ENCODE assay signal across 20 mouse cellular contexts in the genomic region with DNA sequence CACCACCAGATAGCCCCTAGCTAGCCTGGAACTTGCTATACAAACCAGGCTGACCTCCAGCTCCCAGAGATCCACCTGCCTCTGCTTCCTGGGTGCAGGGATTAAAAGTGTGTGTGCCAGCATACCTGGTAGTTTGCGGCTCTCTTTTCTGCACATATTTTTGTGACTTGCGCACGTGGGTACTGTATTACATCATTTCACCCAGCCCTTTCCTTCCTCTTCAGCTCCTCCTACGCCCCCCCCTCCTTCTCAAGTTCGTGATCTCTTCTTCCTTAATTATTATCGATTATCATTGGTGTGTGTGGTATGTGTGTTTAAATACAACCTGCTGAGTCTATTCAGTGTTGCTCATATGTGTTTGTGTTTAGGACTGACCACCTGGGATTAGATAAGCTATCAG. TPM values are rescaled to one million over a fixed set of nuclear protein-coding genes. Genes with fewer than 3 reads are reported as not detected.
DNase-seq lines count a peak whose midpoint lies in the region; ATAC-seq and TF ChIP-seq lines count a peak whose summit lies in the region.
"Had no signal": no experiment of that assay in that cellular context is flagged by ENCODE, and none has a peak within 500 bp of the region (broad histone marks: within the 10 kb centered on the region; RNA-seq: fewer than 3 reads in every experiment).

A gene (minus strand): TSS at position 154 of the 400 bp plus-strand sequence.

- peak within 1 kb of the TSS; percentile 91 for H3K27ac ChIP-seq in spleen, adult 2 months (ENCODE audit: insufficient read depth, low read length)
- H3K27ac ChIP-seq in brown adipose tissue, adult 24 weeks (replicated peaks; ENCODE audit: low read depth, low read length), result peak within 1 kb of the TSS; percentile 50; the same call in 1 of the 2 replicates
- peak within 1 kb of the TSS; percentile 87 for H3K27ac ChIP-seq in macrophage
- H3K27ac ChIP-seq in hindbrain, embryonic 16.5 days (ENCODE audit: low read depth, low read length), result no peak within 1 kb of the TSS
- H3K27ac ChIP-seq: embryonic facial prominence, embryonic 13.5 days; forebrain, embryonic 13.5 days; hindbrain, embryonic 10.5 days; limb, embryonic 12.5 days; midbrain, embryonic 15.5 days had no signal

- H3K36me3 ChIP-seq in spleen, adult 2 months (ENCODE audit: control insufficient read depth, insufficient read depth, low read length), result no peaks in the 10 kb centered on the region
- no peaks in the 10 kb centered on the region for H3K36me3 ChIP-seq in macrophage (ENCODE audit: inconsistent target)
- H3K36me3 ChIP-seq in hindbrain, embryonic 16.5 days (ENCODE audit: control insufficient read depth, insufficient read depth, low read length), result no peaks in the 10 kb centered on the region
- H3K36me3 ChIP-seq: embryonic facial prominence, embryonic 13.5 days; hindbrain, embryonic 10.5 days; limb, embryonic 12.5 days; midbrain, embryonic 15.5 days had no signal

- peak within 1 kb of the TSS; percentile 62 for H3K4me3 ChIP-seq in spleen, adult 2 months (ENCODE audit: extremely low read depth, insufficient read depth, insufficient read length)
- peak within 1 kb of the TSS; percentile 49 for H3K4me3 ChIP-seq in brown adipose tissue, adult 24 weeks (ENCODE audit: insufficient read depth, low read depth, low read length)
- peak within 1 kb of the TSS; percentile 48 for H3K4me3 ChIP-seq in macrophage (ENCODE audit: inconsistent target)
- no peak within 1 kb of the TSS for H3K4me3 ChIP-seq in hindbrain, embryonic 16.5 days (ENCODE audit: low read length)
- H3K4me3 ChIP-seq: embryonic facial prominence, embryonic 13.5 days; forebrain, embryonic 13.5 days; hindbrain, embryonic 10.5 days; limb, embryonic 12.5 days; midbrain, embryonic 15.5 days had no signal

- ATAC-seq in hindbrain, embryonic 16.5 days, result no peak
- ATAC-seq in cerebellum, adult (ENCODE audit: insufficient number of reproducible peaks, low FRiP score, low TSS enrichment), result no peak
- ATAC-seq: forebrain, embryonic 13.5 days; intestine, embryonic 16.5 days; midbrain, embryonic 15.5 days; Patski had no signal

- H3K9me3 ChIP-seq in hindbrain, embryonic 16.5 days (ENCODE audit: control insufficient read depth, low read length), result no peaks in the 10 kb centered on the region
- H3K9me3 ChIP-seq: forebrain, embryonic 13.5 days; hindbrain, embryonic 10.5 days; limb, embryonic 12.5 days; midbrain, embryonic 15.5 days had no signal

- TF ChIP-seq POLR2A in spleen, adult 2 months (IDR thresholded peaks at IDR 0.05; ENCODE audit: low read depth, low read length), result no peak

- H3K4me2 ChIP-seq in hindbrain, embryonic 16.5 days (ENCODE audit: low read length), result no peak within 1 kb of the TSS
- H3K4me2 ChIP-seq: embryonic facial prominence, embryonic 13.5 days; forebrain, embryonic 13.5 days; heart, embryonic 11.5 days; limb, embryonic 12.5 days; midbrain, embryonic 15.5 days had no signal

- H3K27me3 ChIP-seq in spleen, adult 2 months (ENCODE audit: control insufficient read depth, insufficient read depth, low read length), result no peaks in the 10 kb centered on the region
- H3K27me3 ChIP-seq in hindbrain, embryonic 16.5 days (replicated peaks; ENCODE audit: control insufficient read depth, insufficient read depth, low read length), result no peaks in the 10 kb centered on the region
- H3K27me3 ChIP-seq: embryonic facial prominence, embryonic 13.5 days; forebrain, embryonic 13.5 days; midbrain, embryonic 15.5 days had no signal

- H3K9ac ChIP-seq in hindbrain, embryonic 16.5 days (ENCODE audit: low read depth, low read length), result no peak within 1 kb of the TSS
- H3K9ac ChIP-seq: embryonic facial prominence, embryonic 13.5 days; forebrain, embryonic 13.5 days; limb, embryonic 12.5 days; midbrain, embryonic 15.5 days had no signal

- DNase-seq in spleen, adult 2 months (ENCODE audit: low read depth in 1 of 2, low spot score in 2 of 2), result no peak
- no peak for DNase-seq in spleen, adult 18-20 months
- DNase-seq in layer of hippocampus, adult 9-10 months (ENCODE audit: low spot score), result no peak
- DNase-seq: adrenal gland, adult 2 months; cerebellum, postnatal 25 days; kidney, postnatal 14 days; lung, postnatal 10 days; retina, postnatal 1 day had no signal

- H3K4me1 ChIP-seq in spleen, adult 2 months (ENCODE audit: control insufficient read depth, insufficient read depth, insufficient read length), result peaks cover 16% of the 10 kb centered on the region; the same call in 1 of the 2 replicates
- 0 out of 2 replicates have a peak, but pooled peaks cover 2% of the 10 kb centered on the region for H3K4me1 ChIP-seq in brown adipose tissue, adult 24 weeks (ENCODE audit: control insufficient read depth, insufficient read depth, insufficient read length, low read length)
- no peaks in the 10 kb centered on the region for H3K4me1 ChIP-seq in hindbrain, embryonic 16.5 days (ENCODE audit: control insufficient read depth, insufficient read depth, low read depth, low read length)
- H3K4me1 ChIP-seq: embryonic facial prominence, embryonic 13.5 days; forebrain, embryonic 13.5 days; hindbrain, embryonic 10.5 days; midbrain, embryonic 15.5 days had no signal

- no peak for TF ChIP-seq CTCF in spleen, adult 2 months (IDR thresholded peaks at IDR 0.05; ENCODE audit: extremely low read depth, insufficient read depth, insufficient read length, insufficient replicate concordance)

- WGBS in spleen, adult 2 months, result 15% methylated on average over 6 of the region's 6 CpGs
- 0% methylated on average over 1 of the region's 6 CpGs for WGBS in macrophage (ENCODE audit: missing documents)
- WGBS in hindbrain, embryonic 16.5 days, result 96% methylated on average over 6 of the region's 6 CpGs

- peaks cover 14% of the 10 kb centered on the region; the same call in 1 of the 2 replicates for H3K79me2 ChIP-seq in macrophage (ENCODE audit: inconsistent target)

RNA-seq across cellular contexts. Expression of the gene that starts here (rescaled TPM):
- polyA plus RNA-seq in spleen, adult 2 months (2012; rRNA removed), result 2.1 and 2.5 TPM in 2 replicates
- 0.21 and 0.44 TPM in 2 replicates for polyA plus RNA-seq in brown adipose tissue, adult 24 weeks (2012; ENCODE audit: insufficient read depth, insufficient read length, missing spikeins)
- total RNA-seq in macrophage (2018; cell fraction: chromatin; rRNA removed), result 100 to 1,000 TPM in 16 of 26 experiments, 10 to 100 TPM in 10; 50.5 to 292 (median 131) TPM
- 10 to 100 TPM in 24 of 26 experiments, 1 to 10 TPM in 2; 9.9 to 42.6 (median 30.2) TPM for total RNA-seq in macrophage (2018; cell fraction: cytosol; rRNA removed)
- 100 to 1,000 TPM in 13 of 26 experiments, 10 to 100 TPM in 13; 40.9 to 193 (median 96.7) TPM for total RNA-seq in macrophage (2018; cell fraction: nucleus; rRNA removed)
- polyA plus RNA-seq in macrophage (2018), result 21.2 to 41.0 TPM (median 29.4 TPM) in 3 replicates
- polyA plus RNA-seq in hindbrain, embryonic 16.5 days (2015; fragmentation: Nextera tagmentation; extraction: Ambion mirVana), result 0.11 and 0.15 TPM in 2 replicates
- polyA plus RNA-seq: forebrain, embryonic 13.5 days had no signal
